Comparison of ENCODE assay signal across 8 mouse cellular contexts in genomic region chr5:125055901-125056300, GRCm38 (mm10). TPM values are rescaled to one million over a fixed set of nuclear protein-coding genes. Genes with fewer than 3 reads are reported as not detected.
DNase-seq lines count a peak whose midpoint lies in the region; ATAC-seq and TF ChIP-seq lines count a peak whose summit lies in the region.

No protein-coding gene starts in this region.

- TF ChIP-seq CTCF in bone marrow, adult 2 months (IDR thresholded peaks at IDR 0.05; ENCODE audit: control insufficient read depth, insufficient read depth, low read length): no peak
- TF ChIP-seq CTCF in heart, postnatal 0 days (IDR thresholded peaks at IDR 0.05; ENCODE audit: low read depth): no peak

- WGBS in hindbrain, embryonic 10.5 days: 33% methylated on average over 8 of the region's 8 CpGs
- WGBS in hindbrain, embryonic 11.5 days: 41% methylated on average over 8 of the region's 8 CpGs
- 21% methylated on average over 8 of the region's 8 CpGs for WGBS in bone marrow, adult 2 months
- WGBS in heart, postnatal 0 days: 81% methylated on average over 8 of the region's 8 CpGs
- 36% methylated on average over 8 of the region's 8 CpGs for WGBS in neural tube, embryonic 13.5 days

- no peak overlapping the region for H3K4me2 ChIP-seq in hindbrain, embryonic 11.5 days (replicated peaks; ENCODE audit: low read depth, low read length)
- H3K4me2 ChIP-seq in heart, postnatal 0 days (ENCODE audit: low read depth, low read length): peak overlapping the region; percentile 60
- H3K4me2 ChIP-seq in neural tube, embryonic 13.5 days: peak overlapping the region; percentile 59

- peaks cover 60% of the 10 kb centered on the region for H3K36me3 ChIP-seq in hindbrain, embryonic 10.5 days
- no peaks in the 10 kb centered on the region for H3K36me3 ChIP-seq in hindbrain, embryonic 11.5 days (ENCODE audit: control insufficient read depth, insufficient read depth, low read length)
- peaks cover 28% of the 10 kb centered on the region for H3K36me3 ChIP-seq in heart, postnatal 0 days (replicated peaks; ENCODE audit: control insufficient read depth, insufficient read depth, low read length)
- H3K36me3 ChIP-seq in neural tube, embryonic 13.5 days: peaks cover 28% of the 10 kb centered on the region

- peaks cover 95% of the 10 kb centered on the region for H3K4me1 ChIP-seq in hindbrain, embryonic 10.5 days (replicated peaks)
- peaks cover 32% of the 10 kb centered on the region for H3K4me1 ChIP-seq in hindbrain, embryonic 11.5 days (replicated peaks; ENCODE audit: control insufficient read depth, insufficient read depth, low read length)
- H3K4me1 ChIP-seq in bone marrow, adult 2 months (ENCODE audit: control insufficient read depth, insufficient read depth, low read length): peaks cover 32% of the 10 kb centered on the region
- H3K4me1 ChIP-seq in heart, postnatal 0 days (ENCODE audit: control insufficient read depth, insufficient read depth): peaks cover 57% of the 10 kb centered on the region
- peaks cover 85% of the 10 kb centered on the region for H3K4me1 ChIP-seq in neural tube, embryonic 13.5 days (replicated peaks)

- peaks cover 42% of the 10 kb centered on the region for H3K27me3 ChIP-seq in hindbrain, embryonic 10.5 days (ENCODE audit: insufficient read depth, poor library complexity, severe bottlenecking)
- no peaks in the 10 kb centered on the region for H3K27me3 ChIP-seq in hindbrain, embryonic 11.5 days (ENCODE audit: control insufficient read depth, insufficient read depth, low read length)
- no peaks in the 10 kb centered on the region for H3K27me3 ChIP-seq in heart, postnatal 0 days (ENCODE audit: control insufficient read depth, insufficient read depth, low read length)
- no peaks in the 10 kb centered on the region for H3K27me3 ChIP-seq in neural tube, embryonic 13.5 days

- peak overlapping the region; percentile 82 for H3K27ac ChIP-seq in hindbrain, embryonic 10.5 days
- no peak overlapping the region for H3K27ac ChIP-seq in hindbrain, embryonic 11.5 days (ENCODE audit: low read depth, low read length)
- H3K27ac ChIP-seq in bone marrow, adult 2 months (ENCODE audit: control insufficient read depth, insufficient read depth, low read depth, low read length, poor library complexity): 0 out of 2 replicates have a peak overlapping the region, but pooled peaks have one; percentile 5
- no peak overlapping the region; the same call in 1 of the 2 replicates for H3K27ac ChIP-seq in heart, postnatal 0 days (ENCODE audit: low read depth)
- H3K27ac ChIP-seq in neural tube, embryonic 13.5 days (replicated peaks): peak overlapping the region; percentile 86; the same call in 1 of the 2 replicates

- no peak for TF ChIP-seq POLR2A in bone marrow, adult 2 months (IDR thresholded peaks at IDR 0.05; ENCODE audit: borderline replicate concordance, control insufficient read depth, low read depth, low read length)

- ATAC-seq in hindbrain, embryonic 11.5 days (ENCODE audit: low FRiP score): no peak
- ATAC-seq in heart, postnatal 0 days (ENCODE audit: insufficient read depth, low read depth): no peak
- ATAC-seq in neural tube, embryonic 13.5 days (ENCODE audit: low read depth): no peak

- peak overlapping the region; percentile 51 for H3K4me3 ChIP-seq in hindbrain, embryonic 10.5 days
- H3K4me3 ChIP-seq in hindbrain, embryonic 11.5 days (ENCODE audit: low read depth, low read length): no peak overlapping the region
- no peak overlapping the region for H3K4me3 ChIP-seq in bone marrow, adult 2 months (replicated peaks; ENCODE audit: control insufficient read depth, low read depth, low read length)
- no peak overlapping the region for H3K4me3 ChIP-seq in heart, postnatal 0 days (ENCODE audit: low read depth, low read length)
- 0 out of 2 replicates have a peak overlapping the region, but pooled peaks have one; percentile 1 for H3K4me3 ChIP-seq in neural tube, embryonic 13.5 days

- no peak overlapping the region for H3K9ac ChIP-seq in hindbrain, embryonic 11.5 days (ENCODE audit: low read depth, low read length)
- H3K9ac ChIP-seq in heart, postnatal 0 days (replicated peaks; ENCODE audit: low read depth, low read length): no peak overlapping the region
- peak overlapping the region; percentile 72; the same call in 1 of the 2 replicates for H3K9ac ChIP-seq in neural tube, embryonic 13.5 days

- no peak for TF ChIP-seq EP300 in heart, postnatal 0 days (IDR thresholded peaks at IDR 0.05; ENCODE audit: low read depth)

- H3K9me3 ChIP-seq in hindbrain, embryonic 10.5 days: no peaks in the 10 kb centered on the region
- no peaks in the 10 kb centered on the region for H3K9me3 ChIP-seq in hindbrain, embryonic 11.5 days (ENCODE audit: control insufficient read depth, low read length)
- H3K9me3 ChIP-seq in heart, postnatal 0 days (replicated peaks; ENCODE audit: control insufficient read depth, low read length): no peaks in the 10 kb centered on the region
- no peaks in the 10 kb centered on the region for H3K9me3 ChIP-seq in neural tube, embryonic 13.5 days

- DNase-seq in hindbrain, embryonic 10.5 days (ENCODE audit: low spot score): no peak
- no peak for DNase-seq in hindbrain, embryonic 11.5 days (ENCODE audit: low spot score)
- DNase-seq in heart, postnatal 0 days (ENCODE audit: low spot score): no peak
- no peak for DNase-seq in urinary bladder, postnatal 36 days (ENCODE audit: low spot score in 2 of 2)
- DNase-seq in left cerebral cortex, adult 11 months (ENCODE audit: low spot score): no peak
- DNase-seq in layer of hippocampus, adult 11-12 months (ENCODE audit: low spot score): no peak

RNA-seq across cellular contexts. Expression of gene Rflna, which starts 52.9 kb away (rescaled TPM):
- 4.3 and 7.7 TPM in 2 replicates for polyA plus RNA-seq in hindbrain, embryonic 10.5 days (2016; fragmentation: Nextera tagmentation; extraction: Ambion mirVana)
- polyA plus RNA-seq in hindbrain, embryonic 11.5 days (2014; fragmentation: Nextera tagmentation; extraction: Ambion mirVana): 7.8 and 9.2 TPM in 2 replicates
- polyA plus RNA-seq in bone marrow, adult 2 months (2011; ENCODE audit: insufficient read depth, insufficient read length, low replicate concordance, missing spikeins): not detected in 2 replicates
- total RNA-seq in heart, postnatal 0 days (2014; rRNA removed; ENCODE audit: low replicate concordance): not detected in 2 replicates
- 0.73 and 0.85 TPM in 2 replicates for polyA plus RNA-seq in heart, postnatal 0 days (2015; fragmentation: Nextera tagmentation; extraction: Ambion mirVana)
- polyA plus RNA-seq in neural tube, embryonic 13.5 days (2015; fragmentation: Nextera tagmentation; extraction: Ambion mirVana): 7.0 and 8.5 TPM in 2 replicates

Comparison
In these comparisons a context has a peak if more than half of its experiments do, and no peak if none do; other contexts are left out.
1. H3K27ac ChIP-seq: peak in hindbrain, embryonic 10.5 days (single experiment), bone marrow, adult 2 months (single experiment) and neural tube, embryonic 13.5 days (single experiment); none in hindbrain, embryonic 11.5 days (single experiment) and heart, postnatal 0 days (single experiment).
2. H3K4me3 ChIP-seq: peak in hindbrain, embryonic 10.5 days (single experiment) and neural tube, embryonic 13.5 days (single experiment); none in hindbrain, embryonic 11.5 days (single experiment), bone marrow, adult 2 months (single experiment) and heart, postnatal 0 days (single experiment).